Mouse (Mus musculus): ENCODE results near the gene Eif3i. TPM values are rescaled to one million over a fixed set of nuclear protein-coding genes. Genes with fewer than 3 reads are reported as not detected.

Gene Eif3i
- polyA plus RNA-seq, 1 experiment from 2014 or later: 322 TPM

Small RNA genes lying within 50 kb of the gene (microRNA-seq; reads per million reads assigned to microRNA genes)
- not detected for gene Mir8119

Other genes with a start within 250 kb of the Eif3i start
- gene Zbtb8a, start 222.5 kb downstream of the Eif3i start, polyA plus RNA-seq (2016; fragmentation: Nextera tagmentation; extraction: Ambion mirVana): 6.3 and 8.0 TPM in 2 replicates
- gene Zbtb8b, start 159.8 kb downstream of the Eif3i start, polyA plus RNA-seq (2016; fragmentation: Nextera tagmentation; extraction: Ambion mirVana): 0.59 and 1.1 TPM in 2 replicates
- 19.9 and 20.5 TPM in 2 replicates for gene Bsdc1, start 139.1 kb downstream of the Eif3i start, polyA plus RNA-seq (2016; fragmentation: Nextera tagmentation; extraction: Ambion mirVana)
- gene Tssk3, start 109.6 kb downstream of the Eif3i start, polyA plus RNA-seq (2016; fragmentation: Nextera tagmentation; extraction: Ambion mirVana): 0.11 TPM in 1 of 2 replicates, not detected in the other
- gene Fam229a, start 109.5 kb downstream of the Eif3i start, polyA plus RNA-seq (2016; fragmentation: Nextera tagmentation; extraction: Ambion mirVana): not detected in 2 replicates
- 1,533 and 1,561 TPM in 2 replicates for gene Marcksl1, start 87.1 kb downstream of the Eif3i start, polyA plus RNA-seq (2016; fragmentation: Nextera tagmentation; extraction: Ambion mirVana)
- gene Hdac1, start 57.9 kb downstream of the Eif3i start, polyA plus RNA-seq (2016; fragmentation: Nextera tagmentation; extraction: Ambion mirVana): 308 and 336 TPM in 2 replicates
- gene Lck, start 27.0 kb downstream of the Eif3i start, polyA plus RNA-seq (2016; fragmentation: Nextera tagmentation; extraction: Ambion mirVana): 10.3 and 13.5 TPM in 2 replicates
- gene Fam167b, start 22.1 kb downstream of the Eif3i start, polyA plus RNA-seq (2016; fragmentation: Nextera tagmentation; extraction: Ambion mirVana): 2.6 and 5.1 TPM in 2 replicates
- 228 and 231 TPM in 2 replicates for gene Tmem234, start within 50 bp of the Eif3i start, polyA plus RNA-seq (2016; fragmentation: Nextera tagmentation; extraction: Ambion mirVana)
- gene Dcdc2b, start 13.6 kb upstream of the Eif3i start, polyA plus RNA-seq (2016; fragmentation: Nextera tagmentation; extraction: Ambion mirVana): 1.7 and 1.8 TPM in 2 replicates
- 30.2 and 34.7 TPM in 2 replicates for gene Iqcc, start 18.5 kb upstream of the Eif3i start, polyA plus RNA-seq (2016; fragmentation: Nextera tagmentation; extraction: Ambion mirVana)
- 34.9 and 42.3 TPM in 2 replicates for gene Ccdc28b, start 23.3 kb upstream of the Eif3i start, polyA plus RNA-seq (2016; fragmentation: Nextera tagmentation; extraction: Ambion mirVana)
- 109 and 122 TPM in 2 replicates for gene Txlna, start 40.4 kb upstream of the Eif3i start, polyA plus RNA-seq (2016; fragmentation: Nextera tagmentation; extraction: Ambion mirVana)
- gene Kpna6, start 72.1 kb upstream of the Eif3i start, polyA plus RNA-seq (2016; fragmentation: Nextera tagmentation; extraction: Ambion mirVana): 14.8 TPM in 2 replicates
- 16.0 TPM in 2 replicates for gene Tmem39b, start 96.2 kb upstream of the Eif3i start, polyA plus RNA-seq (2016; fragmentation: Nextera tagmentation; extraction: Ambion mirVana)
- gene Khdrbs1, start 141.7 kb upstream of the Eif3i start, polyA plus RNA-seq (2016; fragmentation: Nextera tagmentation; extraction: Ambion mirVana): 156 and 179 TPM in 2 replicates
- gene Ptp4a2, start 210.6 kb upstream of the Eif3i start, polyA plus RNA-seq (2016; fragmentation: Nextera tagmentation; extraction: Ambion mirVana): 298 and 321 TPM in 2 replicates

Measured in limb, embryonic 10.5 days (tissue).